Mouse (Mus musculus) erythroblast, embryonic 14.5 days (primary cell): ENCODE data around the gene Rabep1.

Experiments used
- GATA1 ChIP-seq: IDR thresholded peaks from 2 replicates; pipeline ENCODE4 v1.6.1; 2012; ENCODE audit warnings: low read length, inconsistent platforms, mixed read lengths
- TAL1 ChIP-seq: IDR thresholded peaks from 3 replicates; pipeline ENCODE4 v1.6.1; 2012; ENCODE audit warnings: low read length, inconsistent platforms, mixed read lengths

DNA sequence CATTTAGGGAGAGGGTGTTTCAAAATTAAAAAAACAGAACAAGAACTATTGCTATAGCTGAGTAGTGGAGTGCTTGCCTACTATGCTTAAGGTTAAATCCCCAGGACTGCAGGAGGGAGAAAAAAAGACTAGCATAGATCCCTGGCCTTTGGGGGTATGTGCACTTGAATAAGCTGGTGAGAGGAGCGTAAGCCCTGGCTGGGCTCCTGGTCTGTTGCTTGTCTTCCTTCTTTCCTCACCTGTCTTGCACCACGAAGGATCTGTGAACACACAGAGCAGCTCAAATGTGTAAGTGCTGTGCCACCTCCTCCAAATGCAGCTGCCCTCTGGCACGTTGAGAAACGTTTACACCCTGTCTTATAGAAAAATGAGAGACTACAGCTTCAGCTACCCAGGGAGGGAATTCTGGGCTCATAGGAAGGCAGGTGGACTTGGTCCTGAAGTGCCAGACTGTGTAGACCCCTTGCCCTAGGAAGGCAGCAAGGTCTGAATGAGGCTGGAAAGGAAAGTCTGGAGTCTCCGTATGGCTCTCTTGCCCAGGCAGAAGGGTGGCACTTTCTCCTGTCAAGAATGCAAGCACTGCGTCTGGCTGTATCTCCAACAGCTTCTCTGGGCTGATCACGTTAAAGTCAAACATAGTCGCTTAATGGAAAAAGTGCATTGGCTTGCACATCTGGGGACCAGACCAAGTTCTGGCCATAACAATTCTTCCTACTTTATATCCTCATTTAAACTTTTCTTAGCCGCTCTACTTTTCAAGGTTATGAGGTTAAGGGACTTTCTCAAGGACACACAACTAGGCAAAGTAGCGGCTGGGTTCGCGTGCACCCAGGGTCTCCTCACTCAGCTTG lies 652 bp upstream of the Rabep1 start:
- TF ChIP-seq GATA1 (no peak), TAL1 (no peak)
